Mouse (Mus musculus) retina, postnatal 1 day (tissue): ENCODE results near the gene Acr.

ENCODE experiments used
- DNase-seq: peaks from one replicate; pipeline ENCODE4 v3.0.0-alpha.2; 2012

The Acr gene

DNA sequence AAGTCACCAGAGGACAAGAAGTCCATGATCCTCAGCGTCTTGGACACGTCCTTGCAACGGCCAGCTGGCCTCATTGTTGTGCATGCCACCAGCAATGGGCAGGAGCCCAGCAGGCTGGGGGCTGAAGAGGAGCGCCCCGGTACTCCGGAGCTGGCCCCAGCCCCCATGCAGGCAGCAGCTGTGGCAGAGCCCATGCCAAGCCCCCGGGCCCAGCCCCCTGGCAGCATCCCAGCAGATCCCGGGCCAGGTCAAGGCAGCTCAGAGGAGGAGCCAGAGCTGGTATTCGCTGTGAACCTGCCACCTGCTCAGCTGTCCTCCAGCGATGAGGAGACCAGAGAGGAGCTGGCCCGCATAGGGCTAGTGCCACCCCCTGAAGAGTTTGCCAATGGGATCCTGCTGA is 19.3 kb upstream of the Acr start:
- peak; percentile 76 for DNase-seq

DNA sequence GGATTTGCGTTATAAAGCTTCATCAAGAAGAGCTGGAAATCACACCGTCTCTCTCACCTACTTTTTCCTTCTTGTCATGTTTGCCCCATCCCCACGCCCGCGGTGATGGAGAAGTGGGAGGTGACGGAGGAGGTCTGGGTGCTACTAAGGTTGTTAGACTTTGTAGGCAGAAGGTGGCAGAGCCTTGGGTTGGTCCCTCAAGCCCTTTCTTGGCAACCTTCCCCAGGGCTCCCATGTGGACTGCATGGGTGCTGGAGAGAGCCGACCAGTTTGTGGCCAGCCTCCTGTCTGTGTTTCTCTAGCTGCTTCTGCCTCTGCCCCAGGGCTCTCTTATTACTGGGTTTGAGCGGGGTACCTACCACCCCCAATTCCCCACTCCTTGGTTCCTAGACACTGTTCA is 17.6 kb upstream of the Acr start:
- DNase-seq: no peak

DNA sequence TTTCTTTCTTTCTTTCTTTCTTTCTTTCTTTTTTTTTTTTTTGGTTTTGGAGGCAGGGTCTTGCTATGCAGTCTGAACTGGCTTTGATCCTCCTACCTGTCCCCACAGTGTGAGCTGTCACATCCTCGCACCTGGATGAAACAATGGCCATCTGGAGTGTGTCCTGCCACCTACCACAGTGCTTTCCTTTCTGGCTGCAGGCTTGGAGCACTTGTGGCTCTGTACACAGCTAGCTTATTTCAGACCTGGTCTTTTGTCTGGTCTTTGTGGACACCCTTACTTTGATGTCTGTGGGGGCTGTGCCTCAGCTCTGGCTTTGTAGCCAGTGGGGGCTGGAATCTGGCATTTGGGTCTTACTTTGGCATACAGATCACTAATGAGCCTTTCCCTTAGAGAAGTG is 16.4 kb upstream of the Acr start:
- no peak for DNase-seq

DNA sequence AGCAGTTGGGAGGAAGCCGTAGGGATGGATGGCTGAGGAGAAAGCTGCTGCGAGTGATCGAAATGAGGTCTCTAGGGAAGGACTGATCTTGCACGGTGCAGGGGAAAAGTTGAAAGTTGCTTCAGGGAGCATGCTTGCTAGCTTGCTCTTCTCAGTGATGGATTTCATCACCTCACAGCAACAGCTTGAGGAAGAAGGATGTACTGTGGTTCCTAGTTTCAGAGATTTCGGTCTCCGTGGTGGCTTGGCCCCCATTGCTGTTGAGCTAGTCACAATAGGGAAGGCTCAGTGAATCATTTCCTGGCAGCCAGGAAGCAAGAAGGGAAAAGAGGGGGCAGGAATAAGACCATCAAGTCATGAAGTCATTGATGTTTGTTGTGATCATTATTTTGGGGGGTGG is 12.5 kb upstream of the Acr start:
- no peak for DNase-seq

DNA sequence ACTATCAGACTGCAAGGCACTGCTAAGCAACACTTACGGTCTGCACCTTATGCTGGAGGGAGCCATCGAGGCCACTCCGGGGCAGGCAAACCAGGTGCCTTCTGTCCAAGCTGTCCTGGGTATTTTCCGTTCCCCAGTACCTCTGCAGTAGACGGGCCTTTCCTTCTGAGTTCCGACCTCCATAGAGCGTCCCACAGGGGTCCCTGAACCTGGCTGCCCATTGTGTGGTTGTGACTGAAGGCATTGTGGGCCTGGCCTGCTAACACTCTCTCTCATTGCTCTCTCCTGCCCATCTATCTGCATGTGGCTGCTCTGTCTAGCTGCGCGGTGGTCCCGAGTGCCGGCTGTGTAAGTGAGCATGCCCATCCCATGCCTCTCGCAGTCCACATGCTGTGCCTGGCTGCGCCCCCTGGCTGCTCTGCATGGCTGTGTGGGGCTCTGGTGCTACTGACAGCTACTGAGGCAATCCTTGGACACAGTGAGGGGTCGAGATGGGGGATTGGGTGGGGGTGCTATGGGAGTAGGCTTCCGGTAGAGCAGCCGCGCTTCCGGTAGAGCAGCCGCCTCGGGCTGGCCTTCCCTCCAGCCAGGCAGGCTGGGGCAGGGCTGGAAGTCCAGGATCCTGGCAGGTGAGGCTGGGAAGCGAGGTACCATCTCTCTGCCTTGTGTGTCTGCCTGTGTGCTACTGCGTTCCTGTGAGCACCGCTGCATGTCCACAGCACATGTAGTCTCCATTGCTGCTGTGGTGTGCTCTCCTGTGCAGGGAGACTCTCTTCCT is 11.5 kb upstream of the Acr start:
- peak; percentile 55 for DNase-seq

DNA sequence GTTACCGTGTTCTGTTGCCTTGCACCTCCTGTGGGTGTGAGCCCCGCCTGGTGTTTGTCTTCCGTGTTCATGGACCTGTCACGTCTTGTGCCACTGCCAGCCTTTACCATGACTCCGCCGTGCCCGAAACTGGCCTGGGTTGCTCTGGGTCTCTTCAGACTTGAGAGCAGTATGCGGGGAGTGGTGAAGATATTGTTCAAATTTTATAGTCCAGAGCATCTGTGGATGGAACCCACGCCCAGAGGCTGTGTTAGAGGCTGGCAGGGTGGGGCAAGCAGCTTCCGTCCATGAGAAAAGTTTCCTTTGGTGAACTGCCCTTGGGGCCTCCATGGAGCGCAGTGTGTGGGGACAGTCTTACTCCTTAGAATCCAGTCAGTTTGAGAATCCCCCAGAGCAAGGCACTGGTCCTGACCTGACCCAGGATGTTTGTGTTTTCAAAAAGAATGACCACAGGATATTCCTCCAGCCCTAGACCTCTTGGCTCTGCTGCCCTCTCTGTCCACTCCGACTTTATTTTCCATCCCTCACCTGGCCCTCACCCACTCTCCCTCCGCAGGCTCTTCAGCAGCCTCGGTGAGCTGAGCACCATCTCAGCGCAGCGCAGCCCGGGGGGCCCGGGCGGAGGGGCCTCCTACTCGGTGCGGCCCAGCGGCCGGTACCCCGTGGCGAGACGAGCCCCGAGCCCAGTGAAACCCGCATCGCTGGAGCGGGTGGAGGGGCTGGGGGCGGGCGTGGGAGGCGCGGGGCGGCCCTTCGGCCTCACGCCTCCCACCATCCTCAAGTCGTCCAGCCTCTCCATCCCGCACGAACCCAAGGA is 10.7 kb upstream of the Acr start:
- DNase-seq: no peak

DNA sequence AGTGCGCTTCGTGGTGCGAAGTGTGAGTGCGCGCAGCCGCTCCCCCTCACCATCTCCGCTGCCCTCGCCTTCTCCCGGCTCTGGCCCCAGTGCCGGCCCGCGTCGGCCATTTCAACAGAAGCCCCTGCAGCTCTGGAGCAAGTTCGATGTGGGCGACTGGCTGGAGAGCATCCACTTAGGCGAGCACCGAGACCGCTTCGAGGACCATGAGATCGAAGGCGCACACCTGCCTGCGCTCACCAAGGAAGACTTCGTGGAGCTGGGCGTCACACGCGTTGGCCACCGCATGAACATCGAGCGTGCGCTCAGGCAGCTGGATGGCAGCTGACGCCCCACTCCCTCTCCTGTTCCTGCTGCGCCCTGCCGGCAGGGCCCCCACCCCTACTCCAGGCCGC is 10.1 kb upstream of the Acr start:
- DNase-seq: peak; percentile 18

DNA sequence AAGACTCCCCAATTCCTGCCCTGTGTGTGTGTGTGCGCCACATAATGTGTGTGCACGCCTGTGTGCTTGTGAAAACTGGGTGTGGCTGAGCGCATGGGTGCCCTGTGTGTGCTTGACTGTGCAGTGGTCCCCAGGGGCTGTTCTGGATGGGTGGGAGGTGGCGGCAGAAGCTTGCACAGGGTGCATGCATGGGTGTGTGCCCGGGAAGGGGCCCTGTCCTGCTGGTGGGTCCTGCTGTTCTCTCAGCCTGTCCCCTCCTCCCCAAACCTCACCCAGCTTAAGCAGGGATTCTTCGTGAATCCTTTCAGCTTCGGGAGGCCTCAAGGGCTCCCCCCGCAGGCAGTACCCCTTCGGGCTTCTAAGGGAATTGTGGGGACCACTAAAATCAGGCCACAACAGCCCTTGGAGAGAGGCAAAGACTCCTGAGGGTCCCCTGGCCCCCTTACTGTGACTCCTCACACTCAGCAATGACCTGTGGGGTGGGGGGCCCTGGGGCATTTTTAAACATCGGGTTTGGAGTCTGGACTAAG is 8.9 kb upstream of the Acr start:
- no peak for DNase-seq

DNA sequence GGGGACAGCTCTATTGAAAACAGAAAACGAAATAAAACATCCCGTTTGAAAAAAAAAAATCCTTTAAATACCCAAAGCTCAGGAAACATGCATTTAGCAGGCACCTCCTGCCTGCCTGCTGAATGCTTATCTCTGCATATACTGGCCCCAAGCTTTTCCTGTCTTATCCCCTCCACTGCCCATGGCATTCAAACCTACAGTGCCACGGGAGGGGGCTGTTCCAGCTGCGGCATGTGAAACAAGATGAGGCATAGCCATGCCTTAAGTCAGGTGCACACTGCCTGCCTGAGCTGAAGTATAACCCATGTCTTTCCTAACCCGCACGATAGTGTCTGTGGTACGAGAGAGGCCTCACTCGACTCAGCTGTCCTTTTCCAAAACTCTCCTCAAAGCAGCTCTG is 4.0 kb downstream of the Acr start:
- no peak for DNase-seq

DNA sequence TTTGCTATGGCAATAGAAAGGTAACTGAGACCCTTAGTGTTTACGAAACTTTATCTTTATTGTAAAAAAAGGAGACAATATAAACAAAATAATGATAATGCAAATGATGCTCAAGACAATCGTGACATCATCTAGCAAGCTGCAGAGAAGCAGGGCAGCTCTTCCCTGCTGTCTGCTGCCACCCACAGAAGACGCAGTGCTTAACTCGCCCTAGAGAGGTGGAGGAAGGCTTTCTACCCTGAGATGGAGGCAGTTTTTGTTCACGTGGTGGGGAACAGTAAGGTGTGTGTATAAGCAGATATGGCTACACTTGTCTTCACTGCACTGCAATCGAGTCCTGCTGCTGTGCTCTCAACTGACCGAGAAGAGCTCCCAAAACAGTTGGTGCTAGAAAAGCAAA is 14.4 kb downstream of the Acr start:
- DNase-seq: no peak

DNA sequence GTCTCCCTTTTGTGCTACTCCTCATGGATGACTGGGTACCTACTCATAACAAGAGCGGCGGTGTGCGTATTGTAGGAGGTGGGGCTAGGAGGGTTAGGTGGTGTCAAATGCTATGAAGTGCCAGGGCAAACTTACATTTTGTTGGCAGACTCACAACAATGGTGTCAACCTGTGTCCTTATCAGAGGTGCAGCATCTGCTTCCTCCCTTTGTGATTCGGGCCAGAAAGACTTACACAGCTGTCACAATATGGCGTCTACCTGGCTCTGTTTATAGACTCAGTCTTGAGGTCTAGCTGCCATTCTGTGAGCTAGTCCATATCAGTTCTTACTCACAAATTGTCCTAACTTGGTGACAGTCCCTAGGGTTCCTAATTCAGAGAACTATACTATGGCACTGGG is 17.0 kb downstream of the Acr start:
- no peak for DNase-seq

DNA sequence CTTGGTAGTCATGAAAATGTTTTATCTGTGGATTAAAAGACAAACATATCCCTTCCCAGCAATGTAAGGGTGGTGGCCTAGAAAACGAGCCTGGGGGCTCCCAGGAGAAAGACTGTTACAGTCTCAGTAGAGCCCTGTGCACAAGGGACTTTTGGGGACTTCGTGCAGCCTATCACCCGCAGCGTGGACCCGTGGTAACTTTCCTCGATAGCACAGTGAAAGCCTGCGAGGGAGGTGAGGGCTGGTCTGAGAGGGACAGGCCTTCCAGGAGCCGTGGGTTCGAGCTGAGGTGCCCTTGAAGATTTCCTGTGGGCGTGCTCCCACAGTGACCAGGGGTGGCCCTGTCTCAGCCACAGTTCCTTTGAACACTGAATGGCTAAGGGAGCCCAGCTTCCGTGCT is 17.5 kb downstream of the Acr start:
- DNase-seq: no peak

DNA sequence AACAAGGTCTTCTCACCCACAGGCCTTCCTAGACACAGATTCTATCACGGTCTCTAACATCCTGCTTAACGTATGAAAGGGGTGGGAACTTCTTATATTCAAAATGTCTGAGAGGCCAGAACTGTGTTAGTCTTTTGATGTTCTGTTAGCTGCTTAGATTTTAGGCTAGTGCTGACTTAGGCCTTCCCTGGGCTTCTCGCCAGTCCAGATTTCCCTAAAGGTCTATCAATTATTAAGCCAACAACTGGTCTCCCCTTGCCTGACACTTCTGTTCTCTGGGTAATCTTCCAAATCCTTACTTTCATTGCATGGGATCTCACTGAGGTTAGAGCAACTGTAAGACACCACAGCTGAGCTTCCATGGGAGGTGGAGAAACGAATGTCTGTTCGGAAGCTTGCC is 21.0 kb downstream of the Acr start:
- no peak for DNase-seq

DNA sequence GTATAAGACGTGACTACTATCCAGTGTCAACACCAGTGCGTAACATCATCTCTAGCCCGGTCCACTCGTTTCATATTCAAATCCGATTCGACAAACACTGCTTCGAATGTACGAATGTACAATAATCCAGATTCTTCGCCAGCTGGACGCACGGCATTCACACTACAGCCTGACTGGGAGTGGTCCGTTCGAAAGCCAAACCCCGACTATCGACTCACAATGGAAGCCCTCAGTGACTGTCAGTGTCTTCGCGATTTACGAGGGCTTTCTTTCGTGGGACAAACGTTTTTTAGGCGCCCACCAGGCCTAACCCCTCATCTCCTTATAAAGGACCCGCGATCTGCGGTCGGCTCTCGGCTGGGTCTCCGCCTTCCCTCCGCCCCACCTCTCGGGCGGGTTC is 23.2 kb downstream of the Acr start:
- no peak for DNase-seq

DNA sequence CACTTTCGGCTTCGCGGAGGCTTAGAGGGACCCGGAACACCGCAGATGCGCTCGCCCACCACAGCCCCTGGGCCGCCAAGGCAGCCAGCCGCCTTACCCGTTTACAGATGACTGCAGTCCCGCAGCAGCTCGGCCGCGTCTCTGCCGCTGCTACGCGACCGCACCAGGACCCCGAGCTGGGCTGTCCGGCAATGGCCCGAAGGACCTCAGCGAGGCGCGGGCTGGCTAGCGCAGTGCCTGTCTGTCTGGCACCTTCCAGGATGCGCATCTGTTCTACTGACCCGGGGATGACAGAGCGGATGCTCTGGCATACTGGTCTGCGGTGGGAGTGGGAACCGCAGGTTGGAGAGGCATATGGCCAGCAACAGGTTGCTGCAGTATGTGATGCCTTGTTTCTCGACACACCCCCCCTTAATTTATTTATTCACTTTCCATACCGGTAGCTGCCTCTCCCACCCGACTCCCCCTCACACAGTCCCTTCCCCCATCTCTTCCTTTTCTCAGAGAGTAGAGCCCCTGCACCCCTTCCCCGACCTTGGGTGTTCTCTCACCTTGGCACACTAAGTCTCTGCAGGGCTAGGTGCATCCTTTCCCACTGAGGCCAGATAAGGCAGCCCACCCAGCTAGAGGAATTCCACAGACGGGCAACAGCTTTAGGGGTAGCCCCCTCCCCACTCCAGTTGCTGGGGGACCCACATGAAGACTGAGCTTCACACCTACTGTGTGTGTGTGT is 23.8 kb downstream of the Acr start, which contains the start of gene Rabl2:
Gene Rabl2 (minus strand): TSS at position 201 of the 733 bp plus-strand sequence.
- peak; percentile 95 for DNase-seq

DNA sequence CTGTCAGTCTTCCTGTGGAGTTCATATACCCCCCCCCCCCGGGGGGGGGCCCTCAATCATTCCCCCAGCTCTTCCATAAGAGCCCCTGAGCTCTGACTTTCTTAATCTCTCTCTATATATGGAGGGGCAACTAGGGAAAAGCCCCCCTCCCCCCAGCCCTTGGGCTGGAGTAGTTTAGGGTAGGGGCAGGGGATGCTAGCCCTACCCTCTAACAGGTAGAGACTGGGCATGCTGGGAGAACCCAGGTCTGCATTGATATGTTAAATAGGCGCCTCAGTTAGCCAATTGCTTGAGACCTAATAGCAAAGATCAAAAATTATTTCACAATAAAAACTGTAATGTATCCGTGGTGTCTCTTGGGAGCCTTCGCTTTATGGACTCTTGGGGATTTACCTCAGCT is 24.4 kb downstream of the Acr start:
- no peak for DNase-seq

DNA sequence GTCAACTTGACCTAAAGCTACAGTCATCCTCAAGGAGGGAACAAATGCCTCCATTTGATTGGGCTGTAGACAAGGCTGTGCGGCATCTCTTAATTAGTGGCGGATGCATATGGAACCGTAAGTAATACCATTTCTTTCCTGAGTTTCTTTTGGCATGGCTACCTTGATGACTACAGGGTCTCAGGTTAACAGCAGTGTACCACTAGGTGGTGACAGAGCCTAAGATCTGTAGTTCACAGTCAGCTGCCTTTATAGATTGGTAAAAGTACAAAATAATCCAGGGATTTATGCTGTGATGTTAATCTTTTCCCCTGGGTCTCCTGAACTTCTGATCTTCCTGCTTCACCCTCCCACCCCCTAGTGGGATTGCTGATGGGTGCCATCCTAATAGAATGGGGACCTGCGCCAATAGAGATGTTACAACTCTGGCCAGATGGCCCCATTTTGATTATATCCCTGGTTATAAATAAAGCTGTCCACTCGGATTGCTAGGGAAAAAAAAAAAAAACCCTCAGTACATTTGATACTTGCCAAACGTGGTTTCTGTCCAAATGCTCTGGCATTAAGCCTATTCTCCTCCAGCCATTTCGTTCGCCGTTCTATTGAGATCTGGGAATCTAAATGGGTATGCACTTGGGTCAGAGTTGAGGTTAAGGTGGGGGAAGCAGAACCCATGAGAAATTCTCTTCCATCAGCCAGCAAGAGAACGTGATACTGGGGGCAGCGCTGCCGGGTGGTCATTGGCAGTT is 37.9 kb downstream of the Acr start:
- no peak for DNase-seq

DNA sequence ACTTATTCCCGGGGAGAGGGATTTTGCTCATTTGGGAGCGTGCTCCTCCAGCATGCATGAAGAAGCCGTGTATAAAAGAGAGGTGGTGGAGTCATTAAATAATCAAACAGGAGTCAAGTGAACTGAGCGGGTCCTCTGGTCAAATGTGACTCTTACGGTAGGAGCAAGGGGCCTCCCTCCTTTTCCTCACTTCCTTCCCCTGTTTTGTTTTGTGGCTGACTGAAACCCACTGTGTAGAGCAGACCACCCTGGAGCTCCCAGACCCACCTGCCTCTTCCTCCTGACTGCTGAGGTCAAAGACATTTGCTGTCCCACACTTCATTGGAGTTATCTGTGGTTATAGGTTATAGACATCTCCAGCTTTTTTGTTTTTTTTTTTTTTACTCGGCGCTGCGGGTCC is 39.4 kb downstream of the Acr start:
- DNase-seq: no peak

DNA sequence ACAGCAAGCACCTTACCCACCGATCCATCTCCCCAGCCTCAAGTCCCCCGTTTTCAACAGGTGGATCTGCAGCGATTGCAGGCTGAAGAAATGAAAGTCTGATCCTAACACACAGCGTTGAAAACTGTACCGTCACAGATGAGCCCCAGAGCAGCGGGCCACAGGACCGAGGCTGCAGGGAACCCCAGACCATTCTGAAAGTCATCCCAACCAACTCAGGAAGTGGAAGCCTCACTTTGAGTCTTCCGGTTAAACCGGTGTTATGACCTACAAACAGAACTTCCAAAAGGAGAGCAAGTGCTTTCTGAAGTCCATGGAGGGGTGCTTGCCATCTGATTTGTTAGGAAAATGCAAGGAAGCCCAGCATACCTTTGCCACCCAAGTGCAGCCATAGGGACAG is 39.8 kb downstream of the Acr start:
- DNase-seq: no peak

DNA sequence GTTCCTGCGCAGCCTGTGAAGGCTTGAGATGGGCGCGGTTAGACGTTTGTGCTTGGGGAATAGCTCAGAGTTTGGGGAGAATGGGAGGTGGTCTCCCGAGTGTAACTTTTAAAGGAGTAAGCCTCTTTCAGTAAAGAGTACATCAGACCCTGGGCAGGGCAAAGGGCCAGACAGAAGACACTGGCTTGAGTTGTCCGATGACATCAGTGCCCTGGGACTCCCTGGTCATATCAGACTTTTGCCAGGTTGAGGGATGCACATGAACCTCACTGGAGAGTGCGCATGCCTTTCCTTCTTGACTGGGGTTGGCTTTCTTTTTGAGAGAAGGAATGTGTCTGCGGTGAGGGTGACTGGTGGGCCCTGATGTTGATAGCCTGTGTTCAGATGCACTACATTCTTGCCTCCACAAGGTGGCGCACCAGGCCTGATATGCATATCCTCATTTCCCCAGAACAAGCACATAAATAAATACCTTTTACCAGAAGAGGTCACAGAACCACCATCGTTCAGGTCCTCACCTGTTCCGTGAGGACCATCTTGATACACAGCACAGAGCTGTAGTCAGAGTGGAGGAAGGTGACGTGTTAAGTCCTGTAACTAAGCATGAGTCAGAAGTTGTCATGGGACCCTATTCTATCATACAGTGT is 54.3 kb downstream of the Acr start:
- DNase-seq: peak; percentile 69

DNA sequence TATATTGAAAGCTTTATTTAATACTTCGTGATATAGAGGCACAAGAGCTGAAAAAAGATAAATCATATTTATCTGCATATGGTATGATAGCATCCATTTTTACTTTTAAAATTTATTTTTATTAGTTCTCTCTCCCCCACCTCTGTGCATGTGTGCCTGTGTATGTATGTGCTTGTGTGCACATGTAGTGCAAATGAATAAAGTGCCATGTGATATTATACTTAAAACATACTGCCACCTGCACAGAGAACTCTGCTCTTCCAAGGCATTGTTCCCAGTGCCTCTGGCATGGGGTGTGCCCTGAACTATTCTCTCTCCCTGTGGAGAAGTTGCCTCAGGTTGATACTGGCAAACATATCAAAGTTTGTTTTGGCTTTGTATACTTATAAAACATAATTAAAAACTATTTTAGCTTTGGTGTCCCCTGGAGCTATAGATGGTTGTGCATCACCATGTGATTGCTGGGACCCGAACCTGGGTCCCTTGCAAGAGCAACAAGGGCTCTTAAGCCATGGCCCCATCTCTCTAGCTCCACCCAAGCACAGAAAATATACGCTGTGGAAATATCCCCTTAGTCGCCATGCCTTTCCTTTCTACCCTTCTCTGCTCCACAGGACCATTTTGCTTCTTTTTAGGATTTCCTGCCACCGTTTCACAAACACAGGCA is 55.0 kb downstream of the Acr start:
- no peak for DNase-seq

DNA sequence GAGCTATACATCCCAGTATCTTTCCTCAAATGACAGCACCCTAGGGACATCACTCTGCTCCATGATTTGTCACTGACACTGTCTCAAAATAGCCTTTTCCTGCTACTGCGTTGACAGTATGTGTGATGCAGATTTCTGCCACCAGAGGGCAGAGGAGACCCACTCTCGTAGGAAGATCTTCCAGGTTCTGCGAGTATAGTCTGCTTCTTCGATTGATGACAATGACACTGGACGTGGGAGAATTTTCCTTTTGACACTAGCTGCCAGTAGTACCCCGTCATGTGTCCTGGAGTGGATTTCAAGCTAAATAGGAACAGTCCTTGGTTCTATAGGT is 55.5 kb downstream of the Acr start:
- peak; percentile 87 for DNase-seq
